Mouse (Mus musculus): ENCODE measurements around the gene Thbd. TPM values are rescaled to one million over a fixed set of nuclear protein-coding genes. Genes with fewer than 3 reads are reported as not detected.

Thbd gene
- total RNA-seq, 2 experiments from 2014 or later: 41.8 to 57.1 TPM

DNA sequence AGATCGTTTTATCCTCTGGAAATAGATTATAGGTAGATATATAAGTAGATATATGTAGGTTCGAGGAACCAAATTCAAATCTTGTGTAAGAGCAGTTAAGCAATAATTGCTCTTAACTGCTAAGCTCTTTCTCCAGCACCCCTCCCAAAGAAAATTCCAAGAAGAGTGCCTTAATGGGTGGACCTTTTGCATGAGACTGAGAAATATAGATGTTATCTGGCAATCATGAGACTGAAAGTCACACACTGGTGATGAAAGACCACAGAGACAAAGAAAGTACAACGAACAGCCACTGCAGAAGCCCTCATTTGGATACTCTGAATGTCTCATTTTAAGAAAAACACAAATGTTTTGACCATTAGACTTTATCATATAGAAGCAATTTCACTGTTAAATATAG is 20.5 kb upstream of the Thbd start:
- intact Hi-C loops (cut with DNase I): no loop called here

DNA sequence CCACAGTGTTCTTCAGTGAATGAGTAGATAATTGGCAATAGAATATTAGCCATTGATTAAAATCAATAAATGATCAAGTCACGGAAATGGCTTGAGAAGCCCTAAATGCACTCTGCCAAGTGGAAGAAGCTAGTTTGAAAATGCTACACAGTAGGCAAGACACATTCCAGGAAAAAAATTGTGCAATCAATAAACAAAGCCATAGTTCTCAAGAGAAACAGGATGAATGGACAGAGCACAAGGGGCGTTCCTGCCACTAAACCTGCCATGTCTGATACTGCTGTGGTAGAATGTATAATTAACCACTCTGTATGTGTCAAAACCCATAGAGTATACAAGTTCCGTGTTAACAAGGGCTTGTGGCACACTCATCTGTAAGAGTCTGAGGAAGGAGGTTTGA is 19.6 kb upstream of the Thbd start:
- DNase-seq (ENCODE audit: low spot score): no peak
- intact Hi-C loops (cut with DNase I): no loop called here

More for the DNA sequence above, 20.5 kb upstream of the Thbd start:
- no peak for DNase-seq (ENCODE audit: low spot score)

DNA sequence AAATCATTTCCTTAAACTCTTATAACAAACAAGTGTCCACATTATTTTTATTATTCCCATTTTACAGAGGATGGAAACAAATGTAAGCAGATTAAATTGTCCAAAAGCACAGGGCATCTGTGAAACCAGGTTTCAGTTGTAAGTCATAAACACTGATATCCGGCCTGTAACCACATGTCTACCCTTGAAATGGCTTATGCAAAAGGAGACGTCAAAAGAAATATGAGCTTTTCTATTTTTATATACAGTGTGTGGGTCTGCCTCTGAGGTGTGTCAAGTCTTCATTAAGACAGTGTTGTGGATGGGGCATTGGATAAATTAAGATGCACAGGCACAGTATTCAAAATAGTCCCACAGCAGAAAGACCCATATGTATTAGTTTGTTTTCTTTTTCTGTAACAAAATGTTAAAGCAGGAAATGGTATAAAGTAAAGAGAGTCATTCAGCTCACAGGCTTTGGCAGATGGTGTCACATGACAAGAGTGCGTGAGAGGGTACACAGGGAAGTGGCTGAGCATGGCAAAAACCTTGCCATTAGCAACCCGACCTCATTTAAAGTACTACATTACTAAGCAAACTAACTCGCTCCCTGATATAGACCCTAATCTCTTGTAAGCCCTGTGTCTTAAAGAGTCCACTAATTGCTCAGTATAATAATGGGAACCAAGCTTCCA is 17.9 kb upstream of the Thbd start:
- DNase-seq (ENCODE audit: low spot score): no peak
- intact Hi-C loops (cut with DNase I): no loop called here

DNA sequence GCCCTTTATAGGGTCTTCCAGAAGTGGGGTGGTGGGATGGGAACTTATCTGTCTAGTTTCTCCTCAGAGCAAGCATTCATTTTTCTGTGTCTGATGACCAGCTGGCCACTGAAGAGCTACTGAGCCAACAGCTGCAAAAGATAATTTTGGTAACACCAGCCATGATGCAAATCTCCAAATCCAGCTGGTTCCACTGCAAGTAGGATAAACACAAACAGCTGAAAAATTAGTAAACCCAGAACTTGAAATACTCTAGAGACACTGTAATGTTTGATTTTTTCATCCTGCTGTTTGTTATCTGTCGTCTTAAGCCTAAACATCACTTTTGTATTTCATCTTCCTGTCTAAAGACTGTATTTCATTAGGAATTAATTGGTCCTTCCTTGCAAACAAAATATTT is 13.7 kb upstream of the Thbd start:
- DNase-seq (ENCODE audit: low spot score): no peak
- intact Hi-C loops (cut with DNase I): no loop called here

DNA sequence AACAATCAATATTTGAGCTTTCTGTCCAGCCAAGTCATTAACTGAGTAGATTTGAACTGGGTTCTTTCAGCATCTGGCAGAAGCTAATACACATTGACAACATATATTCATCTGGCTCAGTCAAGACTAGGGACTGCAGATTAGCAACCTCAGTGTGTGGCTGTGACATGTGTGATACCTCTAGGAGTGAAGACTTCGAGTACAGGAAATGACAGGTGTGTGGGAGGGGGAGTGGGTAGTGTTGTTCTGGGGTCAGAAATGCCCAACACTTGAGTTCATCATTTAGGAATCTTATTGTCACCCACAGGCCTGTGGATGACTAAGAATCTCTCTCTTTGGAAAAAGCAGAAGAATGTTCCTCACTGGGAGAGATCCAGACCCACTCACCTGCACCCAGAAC is 13.1 kb upstream of the Thbd start:
- DNase-seq (ENCODE audit: low spot score): no peak
- intact Hi-C loops (cut with DNase I): no loop called here

DNA sequence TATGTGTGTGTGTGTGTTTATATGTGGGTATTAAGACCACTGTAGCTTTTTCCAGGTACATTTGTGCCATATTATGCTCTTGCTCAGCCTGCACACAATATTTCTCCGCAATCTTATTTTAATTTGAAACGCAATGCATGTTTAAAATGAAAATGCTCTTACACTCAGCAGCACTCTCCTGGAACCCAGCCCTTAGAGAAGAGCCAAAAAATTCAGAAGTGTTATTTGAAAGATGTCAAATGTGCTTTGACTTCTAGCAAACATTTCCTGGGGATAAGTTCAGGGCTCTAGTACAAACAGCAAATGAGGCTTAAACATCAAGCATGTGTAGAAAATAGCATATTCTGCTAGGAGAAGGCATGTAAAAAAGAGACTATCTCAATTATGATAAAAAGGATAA is 11.8 kb upstream of the Thbd start:
- DNase-seq (ENCODE audit: low spot score): no peak
- intact Hi-C loops (cut with DNase I): no loop called here

DNA sequence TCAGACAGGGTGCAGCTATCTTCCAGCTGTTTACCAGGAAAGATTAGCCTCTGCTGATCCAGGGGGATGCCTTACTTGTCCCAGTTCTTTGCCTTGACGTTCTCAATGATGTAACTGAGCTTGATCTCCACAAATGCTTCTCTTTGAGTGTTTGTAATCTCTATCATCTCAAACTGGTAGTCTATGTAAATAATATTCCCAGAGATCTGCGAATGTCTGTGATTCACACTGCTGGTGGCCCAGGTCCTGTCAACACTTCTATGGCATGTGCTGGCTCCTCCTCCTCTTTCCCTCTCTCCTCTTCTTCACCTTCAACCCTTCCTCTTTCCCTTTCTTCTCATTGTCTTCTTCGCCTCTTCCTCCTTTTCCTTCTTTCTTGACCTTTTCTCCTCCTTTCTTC is 11.2 kb upstream of the Thbd start:
- no peak for DNase-seq (ENCODE audit: low spot score)
- intact Hi-C loops (cut with DNase I): no loop called here

DNA sequence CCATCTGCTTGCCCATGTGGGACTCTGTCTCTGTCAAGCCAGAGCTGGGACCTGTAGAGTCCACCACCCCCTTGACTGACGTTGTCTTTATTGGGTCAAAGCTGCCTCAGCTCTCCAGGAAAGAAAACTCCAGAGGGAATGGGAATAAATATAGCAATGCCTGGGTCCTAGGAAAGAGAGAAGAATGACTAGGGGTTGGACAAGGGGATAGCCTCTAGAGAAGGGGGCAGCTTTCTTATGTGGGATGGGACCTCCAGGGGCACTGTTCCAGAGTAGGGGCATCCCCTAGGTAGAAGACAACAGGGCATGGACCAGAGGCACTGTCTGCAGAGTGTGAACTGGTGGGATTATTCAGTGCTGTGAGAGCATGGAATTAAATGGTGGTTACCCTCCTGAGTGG is 1.8 kb upstream of the Thbd start:
- no peak for DNase-seq (ENCODE audit: low spot score)
- intact Hi-C loops (cut with DNase I): loop anchor here (5.0 kb wide), 5 partner anchors 127 to 247 kb away; no protein-coding TSS in a partner anchor

DNA sequence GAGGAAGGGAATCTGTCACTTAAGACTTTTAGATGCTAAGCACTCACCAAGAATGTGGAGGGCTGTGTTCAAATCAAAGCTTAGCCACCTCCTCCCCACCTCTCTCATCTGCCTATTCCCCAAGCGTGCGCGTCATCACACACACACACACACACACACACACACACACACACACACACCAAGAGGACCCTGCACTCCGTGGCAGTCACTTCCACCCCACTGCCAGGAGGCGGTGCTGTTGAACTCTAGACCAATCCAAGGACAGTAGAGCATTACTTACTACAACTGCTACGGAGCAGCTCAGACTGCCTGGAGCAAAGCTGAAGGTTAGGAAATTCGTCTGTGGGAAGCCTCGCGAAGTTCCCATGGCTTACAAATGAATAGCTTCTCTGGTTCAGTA is 1.2 kb upstream of the Thbd start:
- DNase-seq (ENCODE audit: low spot score): peak; percentile 76
- intact Hi-C loops (cut with DNase I): loop anchor here (5.0 kb wide), 5 partner anchors 128 to 248 kb away; no protein-coding TSS in a partner anchor

DNA sequence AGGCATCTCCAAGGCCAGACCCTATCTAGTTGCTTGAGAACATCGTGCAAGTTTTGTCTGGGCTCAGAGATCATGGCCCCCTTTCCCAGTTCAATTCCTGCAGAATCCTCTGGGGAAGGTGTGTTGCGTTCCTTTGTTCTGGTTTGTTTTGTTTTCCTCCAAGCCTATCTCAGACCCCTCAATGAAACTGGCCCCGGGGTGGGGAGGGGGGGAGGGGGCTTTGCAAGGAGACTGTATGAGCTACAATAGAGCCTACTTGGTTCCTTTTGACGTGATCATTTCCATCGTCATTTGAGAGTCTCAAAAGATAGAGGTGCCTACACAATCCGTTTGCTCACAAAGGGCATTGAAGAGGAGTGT is 753 bp upstream of the Thbd start:
- intact Hi-C loops (cut with DNase I): loop anchor here (5.0 kb wide), 5 partner anchors 129 to 249 kb away; no protein-coding TSS in a partner anchor
- DNase-seq (ENCODE audit: low spot score): no peak

DNA sequence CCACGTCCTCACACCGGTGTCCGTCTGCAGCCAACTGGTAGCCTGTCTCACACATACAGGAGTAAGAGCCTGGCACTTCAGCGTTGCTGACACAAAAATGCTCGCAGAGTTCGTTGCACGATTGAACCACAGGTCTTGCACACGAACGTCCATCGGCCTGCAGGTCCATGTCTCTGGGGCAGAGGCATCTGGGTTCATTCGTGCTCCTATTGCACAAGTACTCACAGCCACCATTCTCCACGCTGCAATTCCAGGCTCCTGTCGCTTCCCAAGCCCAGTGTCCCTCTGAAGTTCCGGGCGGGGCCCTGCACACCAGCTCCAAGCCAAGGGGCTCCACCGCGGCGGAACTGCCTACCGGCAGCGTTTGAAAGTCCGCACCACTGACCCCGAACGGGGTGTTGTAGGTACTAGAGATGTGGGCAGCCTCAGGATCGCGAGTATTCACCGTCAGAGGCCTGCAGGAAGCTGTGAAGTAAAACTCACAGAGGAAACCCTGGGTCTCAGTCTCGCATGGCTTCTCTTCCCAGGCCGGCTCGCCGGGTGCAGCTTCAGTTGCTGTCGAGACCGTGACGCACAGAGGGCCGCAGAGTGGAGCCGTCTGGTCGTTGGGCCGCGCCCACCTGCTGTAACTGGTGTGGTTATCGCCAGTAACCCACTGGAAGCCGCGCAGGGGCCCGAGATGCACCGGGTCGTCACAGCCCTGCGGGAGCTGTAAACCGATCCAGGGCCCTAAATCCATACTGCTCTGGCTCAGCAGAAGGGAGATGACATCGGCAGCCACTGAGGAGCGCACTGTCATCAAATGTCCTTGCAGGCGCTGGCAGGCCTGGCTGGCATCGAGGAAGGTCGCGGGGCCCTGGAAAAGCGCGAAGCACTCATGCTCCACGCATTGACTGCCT is 768 bp downstream of the Thbd start:
- intact Hi-C loops (cut with DNase I): loop anchor here (5.0 kb wide), 5 partner anchors 130 to 250 kb away; no protein-coding TSS in a partner anchor
- no peak for DNase-seq (ENCODE audit: low spot score)

DNA sequence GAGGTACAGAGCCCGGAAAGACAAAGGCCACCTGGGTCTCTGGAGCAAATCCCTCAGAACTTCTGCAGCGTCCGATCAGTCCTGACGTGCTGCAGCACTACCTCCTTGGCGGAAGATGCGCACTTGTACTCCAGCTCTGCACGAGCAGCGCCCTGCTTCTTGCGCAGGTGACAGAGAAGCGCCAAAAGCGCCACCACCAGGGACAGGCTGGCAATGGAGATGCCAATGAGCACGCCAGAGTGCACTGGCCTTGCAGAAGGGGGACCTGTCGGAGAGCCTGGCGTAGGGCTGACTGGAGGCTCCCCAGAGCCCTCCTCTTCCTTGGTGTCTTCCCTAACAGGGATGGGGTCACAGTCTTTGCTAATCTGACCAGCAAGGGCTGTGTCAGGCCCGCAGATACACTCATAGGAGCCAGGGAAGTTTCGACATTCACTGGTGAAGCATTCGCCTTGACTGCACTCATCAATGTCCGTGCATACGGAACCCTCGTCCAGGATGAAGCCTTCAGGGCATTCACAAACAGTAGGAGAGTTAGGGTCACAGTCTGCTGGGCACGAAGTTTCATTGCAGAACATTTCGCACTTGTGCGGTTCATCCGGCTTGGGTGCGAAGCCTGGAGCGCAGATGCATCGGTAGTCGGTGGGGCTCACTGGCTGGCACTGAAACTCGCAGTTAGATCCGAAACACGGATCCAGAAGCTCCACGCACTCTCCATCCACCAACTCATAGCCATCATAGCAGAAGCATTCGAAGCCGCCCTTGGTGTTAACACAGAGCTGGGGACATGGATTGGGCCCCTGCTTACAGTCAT is 1.6 kb downstream of the Thbd start:
- intact Hi-C loops (cut with DNase I): loop anchor here (5.0 kb wide), 5 partner anchors 129 to 251 kb away; no protein-coding TSS in a partner anchor
- no peak for DNase-seq (ENCODE audit: low spot score)

DNA sequence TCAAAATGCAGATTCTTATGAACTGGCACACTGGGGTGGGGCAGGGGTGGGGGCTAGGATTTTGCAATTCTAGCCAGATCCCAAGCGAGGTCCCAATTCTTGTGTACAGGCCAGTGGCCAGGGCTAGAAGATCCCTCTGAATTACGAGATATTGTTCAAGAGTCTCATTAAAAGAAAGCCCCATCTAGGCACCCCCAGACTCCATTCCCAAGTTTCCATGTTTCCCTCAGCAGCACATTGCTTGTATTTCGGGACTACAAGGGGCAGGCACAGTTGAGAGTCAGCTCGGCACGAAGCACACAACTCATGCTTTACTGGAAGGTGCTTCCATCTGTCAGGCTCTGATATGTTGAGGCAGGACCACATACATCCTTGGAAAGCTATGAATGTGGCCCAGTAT is 3.1 kb downstream of the Thbd start:
- DNase-seq (ENCODE audit: low spot score): no peak
- intact Hi-C loops (cut with DNase I): loop anchor here (5.0 kb wide), 5 partner anchors 128 to 252 kb away; no protein-coding TSS in a partner anchor

DNA sequence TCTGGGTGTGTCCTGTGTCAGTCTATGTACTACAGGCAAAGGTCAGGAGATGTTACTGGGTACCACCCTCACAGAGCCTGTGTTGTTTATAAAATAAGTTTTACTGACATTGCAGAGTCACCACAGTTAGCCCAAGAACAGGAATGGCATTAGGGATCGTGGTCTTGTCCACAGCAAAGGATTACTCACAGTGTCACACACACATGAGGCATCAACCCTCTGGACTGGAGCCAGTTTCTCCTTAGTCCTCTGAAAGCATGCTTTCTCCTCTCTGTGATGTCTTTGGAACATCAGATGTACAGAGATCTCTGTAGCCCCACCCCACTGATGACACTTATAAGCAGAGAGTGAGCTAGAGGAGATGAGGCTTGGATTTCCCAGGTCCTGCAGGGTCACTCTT is 5.8 kb downstream of the Thbd start:
- intact Hi-C loops (cut with DNase I): no loop called here
- DNase-seq (ENCODE audit: low spot score): no peak

DNA sequence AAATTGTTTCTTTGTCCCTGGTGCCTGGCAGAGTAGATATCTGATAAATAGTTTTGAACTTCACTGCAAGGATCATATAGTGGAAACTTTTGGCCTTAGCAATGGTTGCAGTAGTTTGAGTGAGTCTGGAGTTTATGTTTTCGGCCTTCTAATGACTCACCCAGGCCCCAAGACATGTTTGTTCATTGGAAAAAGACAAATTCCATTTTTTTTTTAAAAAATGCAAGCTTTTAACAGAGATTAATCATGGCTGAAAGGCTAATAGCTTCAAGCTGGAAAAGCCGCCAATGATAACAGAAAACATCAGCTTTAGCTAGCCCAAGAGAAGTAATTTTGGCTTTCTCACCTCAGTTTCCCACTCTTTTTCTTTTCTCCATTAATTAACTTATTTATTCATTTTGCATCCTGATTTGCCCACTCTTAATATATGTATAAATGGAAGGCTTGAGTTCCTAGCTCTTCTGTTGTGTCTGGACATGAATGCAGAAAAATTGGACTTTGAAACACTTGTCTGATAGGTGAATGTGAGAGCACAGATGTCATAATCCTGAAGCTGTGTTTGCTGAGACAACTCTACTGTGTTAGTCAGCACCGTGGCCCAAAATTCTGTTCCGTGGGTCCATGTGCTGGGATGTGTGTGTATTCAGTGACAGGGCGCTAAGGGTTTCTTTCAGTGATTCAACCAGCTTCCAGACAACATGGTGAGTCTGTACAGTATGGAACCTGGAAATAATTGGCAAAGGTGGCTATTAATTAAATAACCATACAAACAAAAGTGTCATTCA is 8.9 kb downstream of the Thbd start:
- intact Hi-C loops (cut with DNase I): loop anchor here (5.0 kb wide), 1 partner anchor 52 kb away; no protein-coding TSS in a partner anchor

DNA sequence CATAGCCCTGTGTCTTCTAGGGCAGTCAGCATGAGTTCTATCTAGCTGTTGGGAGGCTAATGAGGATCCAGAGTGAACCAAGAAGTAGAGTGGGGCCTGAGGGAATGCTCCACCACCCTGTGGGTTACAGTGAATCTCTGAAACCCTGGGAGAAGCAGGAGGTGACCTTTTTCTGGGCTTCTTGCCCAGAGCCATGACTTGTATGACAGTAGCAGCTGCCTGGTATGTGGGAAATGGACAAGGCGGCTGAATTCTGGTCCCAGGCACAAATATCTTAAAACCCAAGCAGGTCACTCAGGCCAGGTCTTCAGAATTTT is 10.2 kb downstream of the Thbd start:
- no peak for DNase-seq (ENCODE audit: low spot score)
- intact Hi-C loops (cut with DNase I): loop anchor here (5.0 kb wide), 1 partner anchor 50 kb away; no protein-coding TSS in a partner anchor

More for the DNA sequence above, 8.9 kb downstream of the Thbd start:
- DNase-seq (ENCODE audit: low spot score): no peak

DNA sequence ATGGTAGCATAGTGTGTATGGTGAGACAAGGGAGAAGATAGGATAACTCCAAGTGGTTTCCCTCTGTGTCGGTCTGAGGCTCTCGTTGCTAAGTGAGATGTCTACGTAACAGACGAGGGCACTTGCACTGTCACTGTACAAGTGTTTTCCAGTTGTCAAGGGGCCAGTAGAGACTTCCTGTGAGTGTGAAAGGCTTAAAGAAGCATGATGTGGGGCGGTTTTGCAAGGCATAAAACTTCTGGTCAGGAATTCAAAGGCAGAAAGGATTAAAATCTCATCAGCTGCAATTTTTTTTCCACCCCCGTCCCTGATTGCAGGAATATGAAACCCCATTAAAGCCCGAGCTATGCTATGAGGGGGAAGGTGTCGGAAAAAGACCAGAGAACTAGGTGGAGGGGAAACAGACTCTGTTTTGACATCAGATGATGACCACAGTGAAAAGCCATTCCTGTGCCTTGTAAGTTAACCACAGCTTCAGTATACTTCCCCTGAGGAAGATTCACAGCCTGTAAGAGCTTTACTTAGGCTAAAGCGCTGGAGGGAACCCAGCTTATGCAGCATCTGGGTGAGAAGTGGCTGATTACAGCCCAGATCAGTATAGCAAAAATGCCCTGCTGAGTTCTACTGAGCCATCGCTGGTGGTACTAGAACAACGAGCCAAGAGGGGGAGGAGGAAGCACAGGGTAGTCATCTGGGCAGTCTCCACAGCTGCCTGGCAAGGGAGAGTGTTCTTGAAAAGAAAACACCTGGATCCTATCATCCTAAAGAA is 10.8 kb downstream of the Thbd start:
- intact Hi-C loops (cut with DNase I): loop anchor here (5.0 kb wide), 1 partner anchor 50 kb away; no protein-coding TSS in a partner anchor
- no peak for DNase-seq (ENCODE audit: low spot score)

DNA sequence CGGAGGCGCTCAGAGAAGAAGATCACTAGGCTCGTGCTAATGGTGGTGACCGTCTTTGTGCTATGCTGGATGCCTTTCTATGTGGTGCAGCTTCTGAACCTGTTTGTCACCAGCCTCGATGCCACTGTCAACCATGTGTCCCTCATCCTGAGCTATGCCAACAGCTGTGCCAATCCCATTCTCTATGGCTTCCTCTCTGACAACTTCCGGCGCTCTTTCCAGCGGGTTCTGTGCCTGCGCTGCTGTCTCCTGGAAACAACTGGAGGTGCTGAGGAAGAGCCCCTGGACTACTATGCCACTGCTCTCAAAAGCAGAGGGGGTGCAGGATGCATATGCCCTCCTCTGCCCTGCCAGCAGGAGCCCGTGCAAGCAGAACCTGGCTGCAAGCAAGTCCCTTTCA is 11.8 kb downstream of the Thbd start:
- intact Hi-C loops (cut with DNase I): loop anchor here (5.0 kb wide), 1 partner anchor 49 kb away; no protein-coding TSS in a partner anchor
- no peak for DNase-seq (ENCODE audit: low spot score)
